Mouse (Mus musculus) midbrain, embryonic 11.5 days (tissue): ENCODE measurements around the gene Cap2. TPM values are rescaled to one million over a fixed set of nuclear protein-coding genes. Genes with fewer than 3 reads are reported as not detected.
A peak's percentile ranks its signal among the peaks of the same experiment; 100 is the strongest.

ENCODE experiments used
- ATAC-seq: fragments of 200-750 bp; cut with Nextera tagmentation; 2 replicates; pipeline ENCODE4 v1.8.0; 2017; ENCODE audit warnings: moderate TSS enrichment, moderate library complexity; ENCODE audit not compliant: low FRiP score
- DNase-seq: peaks from one replicate; pipeline ENCODE4 v3.0.0; 2015; ENCODE audit warnings: low spot score; ENCODE audit errors: missing footprints
- H3K27ac ChIP-seq: fragments of 300-500 bp; sonication (generic); 2 replicates; pipeline ENCODE4 v1.5.1; 2014; ENCODE audit warnings: low read depth, low read length
- H3K27me3 ChIP-seq: fragments of 300-500 bp; sonication (generic); 2 replicates; pipeline ENCODE4 v1.6.1; 2014; ENCODE audit warnings: mild to moderate bottlenecking, low read length, moderate library complexity, mixed read lengths; ENCODE audit not compliant: control insufficient read depth, insufficient read depth
- H3K36me3 ChIP-seq: fragments of 300-500 bp; sonication (generic); 2 replicates; pipeline ENCODE4 v1.6.1; 2014; ENCODE audit warnings: mild to moderate bottlenecking, low read length, moderate library complexity, mixed read lengths; ENCODE audit not compliant: control insufficient read depth, insufficient read depth
- H3K4me1 ChIP-seq: fragments of 300-500 bp; sonication (generic); 2 replicates; pipeline ENCODE4 v1.6.1; 2014; ENCODE audit warnings: low read length; ENCODE audit not compliant: control insufficient read depth, insufficient read depth
- H3K4me2 ChIP-seq: fragments of 300-500 bp; sonication (generic); 2 replicates; pipeline ENCODE4 v1.6.1; 2014; ENCODE audit warnings: mild to moderate bottlenecking, moderate library complexity
- H3K4me3 ChIP-seq: fragments of 300-500 bp; sonication (generic); 2 replicates; pipeline ENCODE4 v1.5.1; 2014; ENCODE audit warnings: low read depth, low read length
- H3K9ac ChIP-seq: fragments of 300-500 bp; sonication (generic); 2 replicates; pipeline ENCODE4 v1.6.1; 2014; ENCODE audit warnings: low read length
- H3K9me3 ChIP-seq: fragments of 300-500 bp; sonication (generic); 2 replicates; pipeline ENCODE4 v1.6.1; 2016; ENCODE audit warnings: low read length; ENCODE audit not compliant: control insufficient read depth
- WGBS: fragments of 180-500 bp; shearing (Covaris S2); extraction: QIAGEN DNeasy Blood & Tissue Kit; methylation state at CpG from one replicate; pipeline ENCODE4 v1.1.7; 2014; 5-methylcytosine and 5-hydroxymethylcytosine counted together
- polyA plus RNA-seq: library from polyadenylated mRNA; unstranded; fragments of >200 nt; fragmentation: Nextera tagmentation; extraction: Ambion mirVana; gene quantifications from 2 replicates; pipeline ENCODE4 v1.2.1, GENCODE M21; 2014

Gene Cap2
- polyA plus RNA-seq, 1 experiment from 2014 or later: 9.9 TPM

DNA sequence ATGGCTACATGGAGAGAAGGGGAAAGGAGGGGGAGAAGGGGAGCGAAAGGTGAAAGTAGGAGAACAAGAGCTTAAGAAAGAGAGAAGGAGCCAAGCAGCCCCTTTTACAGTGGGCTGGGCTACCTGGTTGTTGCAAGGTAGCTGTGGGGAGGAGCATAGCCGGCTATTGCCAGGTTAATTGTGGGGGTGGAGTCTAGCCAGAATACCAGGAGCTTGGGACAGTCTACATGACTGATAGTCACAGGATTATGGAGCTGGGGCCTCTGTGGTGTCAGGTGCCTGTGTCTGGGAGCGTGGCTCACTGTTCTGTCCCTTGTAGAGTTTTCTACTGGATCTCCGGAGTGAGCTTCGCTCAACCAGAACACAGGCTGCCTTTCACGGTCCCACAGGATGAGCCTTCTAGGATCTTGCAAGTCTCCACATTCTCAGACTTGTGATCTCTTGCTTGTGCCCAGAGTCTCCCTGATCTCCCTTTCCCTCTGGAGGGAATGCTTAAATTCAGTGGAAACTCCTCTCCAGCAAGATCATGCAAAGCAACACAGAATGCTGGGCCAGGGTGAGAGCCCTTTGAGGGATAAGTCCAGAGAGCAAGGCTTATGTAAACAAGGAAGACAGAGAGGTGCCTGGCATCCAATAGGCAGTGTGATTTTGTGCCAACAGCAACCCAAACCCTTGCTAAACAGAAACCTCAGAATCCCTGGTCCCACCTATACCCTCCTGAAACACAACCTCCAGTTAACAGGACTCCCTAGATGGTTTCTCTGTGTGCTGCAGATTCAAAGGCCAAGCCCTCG is 119.5 kb downstream of the Cap2 start:
- no peak for ATAC-seq
- H3K4me1 ChIP-seq: no peaks in the 10 kb centered on the region; the same call in 1 of the 2 replicates
- WGBS: 89% methylated on average over 7 of the region's 7 CpGs
- H3K9ac ChIP-seq: no peak overlapping the region
- H3K4me2 ChIP-seq: no peak overlapping the region
- no peak overlapping the region for H3K27ac ChIP-seq
- DNase-seq: no peak
- H3K27me3 ChIP-seq: no peaks in the 10 kb centered on the region
- no peak overlapping the region for H3K4me3 ChIP-seq
- no peaks in the 10 kb centered on the region for H3K36me3 ChIP-seq
- no peaks in the 10 kb centered on the region for H3K9me3 ChIP-seq

DNA sequence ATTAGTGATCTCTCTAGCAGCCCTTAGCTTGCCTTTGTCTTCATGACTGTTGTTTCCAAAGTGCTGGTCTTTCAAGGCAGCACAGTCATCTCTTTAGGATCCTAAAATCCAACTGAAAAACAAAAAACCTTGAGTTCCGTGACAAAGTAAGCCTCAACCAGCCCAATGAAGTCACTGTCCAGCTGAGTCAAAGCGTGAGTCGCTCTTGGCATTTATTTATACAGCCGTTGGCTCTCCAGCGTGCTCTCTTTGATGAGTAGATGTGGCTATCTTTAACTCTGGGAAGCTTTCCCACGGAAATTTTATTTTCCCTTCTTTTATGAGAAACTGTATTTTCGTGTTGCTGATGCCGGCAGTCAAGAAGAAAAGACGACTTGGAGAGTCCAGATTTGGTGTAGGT is 125.0 kb downstream of the Cap2 start:
- no peaks in the 10 kb centered on the region for H3K9me3 ChIP-seq
- 91% methylated on average over 9 of the region's 9 CpGs for WGBS
- ATAC-seq: no peak
- no peak overlapping the region for H3K9ac ChIP-seq
- no peaks in the 10 kb centered on the region for H3K36me3 ChIP-seq
- H3K4me3 ChIP-seq: no peak overlapping the region
- DNase-seq: no peak
- no peaks in the 10 kb centered on the region for H3K27me3 ChIP-seq
- no peak overlapping the region for H3K27ac ChIP-seq
- H3K4me1 ChIP-seq: no peaks in the 10 kb centered on the region
- no peak overlapping the region for H3K4me2 ChIP-seq

DNA sequence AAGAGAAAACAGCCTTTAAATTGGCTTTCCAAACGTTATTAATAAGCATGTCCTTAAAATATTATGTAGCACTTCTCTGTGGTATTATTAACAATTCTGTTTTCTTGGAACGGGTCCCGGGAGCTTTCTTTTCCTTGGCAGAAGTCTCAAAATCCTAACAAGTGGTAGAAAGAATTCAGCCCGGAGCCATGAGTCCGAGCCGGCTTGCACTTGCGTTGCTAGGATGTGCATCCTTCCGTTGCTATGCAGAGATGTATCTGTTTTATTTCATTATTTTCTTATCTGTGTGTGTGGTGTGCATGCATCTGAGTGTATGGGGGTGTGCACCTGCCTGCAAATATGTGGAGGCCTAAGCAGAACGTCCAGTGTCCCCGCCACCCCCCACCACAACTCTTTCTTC is 126.2 kb downstream of the Cap2 start:
- H3K9ac ChIP-seq: no peak overlapping the region
- H3K4me1 ChIP-seq: no peaks in the 10 kb centered on the region
- H3K36me3 ChIP-seq: no peaks in the 10 kb centered on the region
- DNase-seq: no peak
- no peaks in the 10 kb centered on the region for H3K27me3 ChIP-seq
- no peak overlapping the region for H3K27ac ChIP-seq
- no peak overlapping the region for H3K4me2 ChIP-seq
- H3K4me3 ChIP-seq: no peak overlapping the region
- 91% methylated on average over 10 of the region's 10 CpGs for WGBS
- no peak for ATAC-seq
- H3K9me3 ChIP-seq: no peaks in the 10 kb centered on the region

DNA sequence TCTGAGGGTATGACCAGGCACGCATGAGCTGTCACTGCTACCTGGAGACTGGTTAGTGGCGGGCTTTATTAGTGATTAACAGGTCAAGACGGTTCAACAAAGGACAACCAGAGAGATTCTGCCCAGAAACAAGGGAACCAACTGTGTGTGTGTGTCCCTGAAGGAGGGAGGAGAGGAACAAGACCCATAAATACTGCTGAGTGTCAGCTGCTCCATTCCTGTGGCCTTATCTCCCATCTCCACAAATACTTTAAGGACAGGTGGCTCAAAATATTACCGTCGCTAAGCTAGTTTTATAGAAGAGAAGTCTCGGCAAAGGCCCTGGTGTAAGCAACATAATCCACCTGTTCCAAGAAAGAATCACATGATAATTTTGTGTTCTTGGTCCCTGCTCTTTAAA is 127.7 kb downstream of the Cap2 start:
- Histone ChIP-seq H3K9ac (no peak overlapping the region), H3K9me3 (no peaks in the 10 kb centered on the region), H3K4me1 (peaks cover 8% of the 10 kb centered on the region; the same call in 1 of the 2 replicates), H3K27me3 (no peaks in the 10 kb centered on the region), H3K36me3 (no peaks in the 10 kb centered on the region), H3K4me2 (no peak overlapping the region), H3K4me3 (no peak overlapping the region), H3K27ac (no peak overlapping the region)
- DNase-seq (no peak), ATAC-seq (no peak)
- 92% methylated on average over 6 of the region's 6 CpGs for WGBS

DNA sequence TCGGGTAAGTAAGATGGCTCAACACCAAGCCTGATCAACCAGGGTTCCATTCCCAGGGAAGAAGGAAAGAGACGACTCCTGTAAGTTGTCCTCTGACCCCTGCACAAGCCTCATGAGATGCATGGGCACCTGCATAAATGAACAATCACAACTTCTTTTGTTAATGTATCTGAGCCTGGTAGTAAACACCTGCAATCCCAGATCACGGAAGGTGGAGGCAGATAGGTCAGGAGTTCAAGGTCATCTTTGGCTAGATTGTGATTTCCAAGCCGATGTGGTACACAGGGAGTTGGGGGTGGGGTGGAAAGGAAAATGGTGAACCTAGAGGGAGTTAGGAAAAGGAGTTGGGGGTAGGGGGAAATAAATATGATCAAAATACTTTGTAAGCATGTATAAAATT is 131.1 kb downstream of the Cap2 start:
- Histone ChIP-seq H3K9ac (no peak overlapping the region), H3K27me3 (no peaks in the 10 kb centered on the region), H3K4me2 (no peak overlapping the region), H3K4me3 (no peak overlapping the region), H3K9me3 (no peaks in the 10 kb centered on the region), H3K27ac (no peak overlapping the region), H3K4me1 (peaks cover 12% of the 10 kb centered on the region; the same call in 1 of the 2 replicates), H3K36me3 (0 out of 2 replicates have a peak, but pooled peaks cover 2% of the 10 kb centered on the region)
- 66% methylated on average over 4 of the region's 4 CpGs for WGBS
- ATAC-seq (no peak), DNase-seq (no peak)

DNA sequence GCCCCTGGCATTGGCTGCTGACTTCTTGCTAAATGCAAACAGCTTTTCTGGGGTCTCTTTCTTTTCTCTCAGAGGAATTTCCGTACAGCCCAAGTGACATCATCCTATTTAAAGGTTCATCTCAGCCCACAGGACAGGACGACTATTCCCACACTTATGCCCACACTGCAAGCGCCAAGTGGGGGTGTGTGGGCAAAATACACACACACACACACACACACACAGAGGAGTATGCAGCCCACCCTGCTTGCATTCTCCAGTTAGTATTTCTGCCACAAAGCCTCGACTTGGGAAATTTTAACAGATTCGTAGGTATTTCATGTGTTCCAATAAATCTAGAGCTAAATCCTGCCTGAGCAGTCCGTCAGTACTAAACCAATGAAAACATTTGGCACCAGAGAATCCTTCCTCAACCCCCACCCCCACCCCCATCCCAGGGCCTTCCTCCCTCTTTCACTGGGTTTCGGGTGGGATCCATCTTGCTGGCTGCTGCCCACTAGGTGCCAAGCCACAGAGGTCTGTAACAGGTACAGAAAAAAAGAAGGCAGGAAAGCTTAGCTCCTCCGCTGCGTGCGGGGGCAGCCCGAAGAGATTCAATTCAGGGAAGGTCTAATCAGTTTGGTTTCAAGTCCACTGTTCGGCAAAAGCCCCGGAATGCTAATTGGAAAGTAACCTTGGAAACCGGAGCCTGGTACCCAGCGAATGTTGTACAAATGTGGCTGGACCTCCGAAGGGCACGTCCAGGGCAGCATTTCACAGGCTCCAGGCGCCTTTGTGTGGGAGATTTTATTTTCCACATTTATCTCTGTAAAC is 131.9 kb downstream of the Cap2 start:
- Histone ChIP-seq H3K36me3 (0 out of 2 replicates have a peak, but pooled peaks cover 2% of the 10 kb centered on the region), H3K4me2 (peak overlapping the region; percentile 40), H3K9ac (peak overlapping the region; percentile 55), H3K27me3 (no peaks in the 10 kb centered on the region), H3K9me3 (no peaks in the 10 kb centered on the region), H3K4me1 (peaks cover 12% of the 10 kb centered on the region; the same call in 1 of the 2 replicates), H3K4me3 (peak overlapping the region; percentile 15), H3K27ac (peak overlapping the region; percentile 83)
- DNase-seq (peak; percentile 94), ATAC-seq (peak; percentile 90)
- 30% methylated on average over 18 of the region's 18 CpGs for WGBS

DNA sequence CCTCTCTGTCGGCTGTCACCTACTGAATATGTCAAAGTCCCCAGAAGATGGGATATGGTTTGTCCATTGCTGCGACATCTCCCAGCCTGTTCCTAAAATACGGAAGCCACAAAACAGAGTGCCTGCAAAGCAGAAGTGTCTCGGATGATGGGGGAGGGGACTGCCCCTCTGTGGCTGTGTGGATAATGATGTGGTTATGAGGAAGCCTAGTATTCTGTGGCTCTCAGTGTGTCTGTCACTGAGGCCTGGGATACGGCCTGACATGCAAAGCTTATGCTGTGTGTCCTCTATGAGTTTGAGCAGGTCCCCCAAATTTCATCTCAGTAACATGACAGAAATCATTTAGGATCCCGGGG is 132.5 kb downstream of the Cap2 start:
- Histone ChIP-seq H3K36me3 (0 out of 2 replicates have a peak, but pooled peaks cover 2% of the 10 kb centered on the region), H3K4me2 (peak overlapping the region; percentile 40), H3K9me3 (no peaks in the 10 kb centered on the region), H3K27me3 (no peaks in the 10 kb centered on the region), H3K27ac (peak overlapping the region; percentile 83), H3K4me3 (peak overlapping the region; percentile 15), H3K9ac (peak overlapping the region; percentile 55), H3K4me1 (peaks cover 12% of the 10 kb centered on the region; the same call in 1 of the 2 replicates)
- 36% methylated on average over 6 of the region's 6 CpGs for WGBS
- no peak for DNase-seq
- peak; percentile 87 for ATAC-seq

DNA sequence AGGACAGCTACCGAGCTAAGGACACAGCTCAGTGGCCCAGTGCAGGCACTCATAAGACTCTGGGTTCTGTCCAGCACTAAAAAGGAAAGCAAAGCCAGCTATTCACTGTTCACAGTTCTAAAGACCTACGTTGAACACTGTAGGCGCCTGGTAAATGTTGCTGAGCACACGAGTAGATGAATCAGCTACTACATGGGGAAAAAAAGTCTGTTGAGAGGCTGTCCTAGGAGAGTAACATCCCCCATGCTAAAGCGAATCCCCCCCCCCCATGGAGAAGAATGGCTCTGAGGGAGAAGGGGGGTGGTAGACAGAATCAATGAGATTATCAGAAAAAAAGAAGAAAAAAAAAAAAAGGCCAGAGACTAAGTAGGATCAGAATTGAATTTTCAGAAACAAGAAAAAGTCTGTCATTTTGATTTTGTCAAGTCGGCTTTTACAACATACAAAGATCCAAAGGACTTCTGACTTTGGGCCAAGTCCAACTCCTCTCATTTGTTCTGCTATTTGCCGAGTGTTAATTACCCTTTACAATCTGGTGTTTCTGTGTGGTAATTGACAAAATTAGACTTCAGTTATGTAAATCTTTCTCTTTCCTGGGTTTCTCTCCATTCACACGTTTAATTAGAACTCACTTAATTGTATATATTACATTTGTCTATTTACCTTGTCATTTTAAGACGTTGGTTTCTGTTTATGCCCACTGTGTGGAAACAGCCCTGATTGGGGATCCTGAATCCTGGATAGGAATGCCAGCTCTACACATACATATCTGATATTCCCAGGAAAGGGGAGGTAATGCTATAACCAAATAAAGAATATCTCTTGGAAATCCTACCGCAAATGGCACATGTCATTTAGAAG is 139.2 kb downstream of the Cap2 start:
- no peaks in the 10 kb centered on the region for H3K4me1 ChIP-seq
- H3K27me3 ChIP-seq: no peaks in the 10 kb centered on the region
- H3K27ac ChIP-seq: no peak overlapping the region
- 0 out of 2 replicates have a peak, but pooled peaks cover 2% of the 10 kb centered on the region for H3K36me3 ChIP-seq
- H3K9ac ChIP-seq: no peak overlapping the region
- no peak overlapping the region for H3K4me2 ChIP-seq
- WGBS: 89% methylated on average over 10 of the region's 10 CpGs
- no peak overlapping the region for H3K4me3 ChIP-seq
- H3K9me3 ChIP-seq: peaks cover 5% of the 10 kb centered on the region; the same call in 1 of the 2 replicates
- no peak for ATAC-seq
- no peak for DNase-seq
